Mouse (Mus musculus) inflammation-experienced regulatory T-cells, adult 16 weeks (primary cell): Measurements from ENCODE around the gene Ccdc32. TPM values are rescaled to one million over a fixed set of nuclear protein-coding genes. Genes with fewer than 3 reads are reported as not detected.

Experiments
- polyA plus RNA-seq: library from polyadenylated mRNA; unstranded; fragments of 100-300 nt; shearing (Covaris generic); gene quantifications from one replicate; pipeline ENCODE4 v1.2.1, GENCODE M21; 2017

Ccdc32 gene
- 27.1 TPM for polyA plus RNA-seq

GRCm38 (mm10) chr2:119028941-119029551 is at the start of gene Ccdc32:
Gene Ccdc32, minus strand, starts transcription at chr2:119029393.

GRCm38 (mm10) chr2:119046649-119047611 is 17.7 kb upstream of the Ccdc32 start, which contains the start of gene Knl1:
Gene Knl1, plus strand, starts transcription at chr2:119047119.

GRCm38 (mm10) chr2:119034656-119035396 is 5.6 kb upstream of the Ccdc32 start, which contains the start of gene Rpusd2:
Gene Rpusd2, plus strand, starts transcription at chr2:119034790.

Other genes with a start within 250 kb of the Ccdc32 start
- gene Disp2, start 249.7 kb downstream of the Ccdc32 start, polyA plus RNA-seq: not detected
- 13.7 TPM for gene Knstrn, start 215.4 kb downstream of the Ccdc32 start, polyA plus RNA-seq
- 84.0 TPM for gene Ivd, start 167.4 kb downstream of the Ccdc32 start, polyA plus RNA-seq
- 2.2 TPM for gene Bahd1, start 129.0 kb downstream of the Ccdc32 start, polyA plus RNA-seq
- 4.7 TPM for gene Chst14, start 102.9 kb downstream of the Ccdc32 start, polyA plus RNA-seq
- gene Rpusd2, start 5.4 kb upstream of the Ccdc32 start, polyA plus RNA-seq: 3.0 TPM
- gene Knl1, start 17.7 kb upstream of the Ccdc32 start, polyA plus RNA-seq: 3.4 TPM
- gene Rad51, start 83.4 kb upstream of the Ccdc32 start, polyA plus RNA-seq: 8.4 TPM
- 25.7 TPM for gene Rmdn3, start 127.6 kb upstream of the Ccdc32 start, polyA plus RNA-seq
- gene Gchfr, start 138.4 kb upstream of the Ccdc32 start, polyA plus RNA-seq: not detected
- gene Gm14137, start 145.1 kb upstream of the Ccdc32 start, polyA plus RNA-seq: 0.90 TPM
- 69.5 TPM for gene Zfyve19, start 179.2 kb upstream of the Ccdc32 start, polyA plus RNA-seq
- 16.6 TPM for gene Dnajc17, start 179.4 kb upstream of the Ccdc32 start, polyA plus RNA-seq
- not detected for gene Ppp1r14d, start 200.5 kb upstream of the Ccdc32 start, polyA plus RNA-seq
- gene Spint1, start 208.0 kb upstream of the Ccdc32 start, polyA plus RNA-seq: 0.44 TPM
- 0.56 TPM for gene Rhov, start 241.9 kb upstream of the Ccdc32 start, polyA plus RNA-seq